Mouse (Mus musculus): ENCODE measurements around the gene Fam120b. TPM values are rescaled to one million over a fixed set of nuclear protein-coding genes. Genes with fewer than 3 reads are reported as not detected.

The Fam120b gene
- polyA plus RNA-seq (2014; fragmentation: Illumina TruSeq; extraction: RNeasy Lipid Tissue Mini Kit (QIAGEN cat#74804); ENCODE audit: low replicate concordance) = 36.7 TPM

GRCm38 (mm10) chr17:15395997-15396675, at the start of gene Fam120b:
Fam120b (plus strand) TSS chr17:15396202.

DNA sequence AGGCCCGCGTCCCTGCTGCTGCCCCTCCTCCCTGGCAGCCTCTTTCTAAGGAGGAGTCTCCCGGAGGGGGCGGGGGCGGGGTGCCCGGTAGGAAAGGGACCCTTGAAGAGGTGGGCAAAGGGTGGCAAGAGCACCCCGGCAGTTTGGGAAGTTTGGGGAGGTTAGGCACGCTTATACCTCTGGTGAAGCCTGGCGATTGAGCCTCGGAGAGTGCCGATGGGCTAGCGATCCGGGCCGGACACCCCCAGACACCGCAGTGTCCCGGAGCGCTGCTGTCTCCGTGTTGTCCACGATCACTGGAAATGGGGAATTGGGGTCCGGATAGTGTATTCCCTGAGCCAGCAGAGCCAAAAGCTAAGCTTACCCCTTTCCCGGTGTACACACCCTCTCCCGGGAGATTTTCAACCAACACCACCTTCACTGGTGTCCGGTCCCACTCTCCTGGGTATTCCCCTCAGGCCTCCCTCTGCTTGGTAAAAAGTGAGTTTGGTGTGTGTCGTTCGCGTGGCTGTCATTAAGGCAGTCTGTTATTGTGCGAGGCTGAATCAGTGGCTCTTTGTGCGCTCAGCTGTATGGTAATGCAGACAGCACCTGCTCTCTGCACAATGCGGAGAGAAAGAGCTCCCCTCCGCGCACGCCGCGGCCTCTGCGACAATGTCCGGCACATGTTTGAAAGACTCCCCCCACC, 19.4 kb upstream of the Fam120b start, which contains the start of gene Dll1:
Dll1 (minus strand) TSS at position 379 of the 688 bp plus-strand sequence.

Other genes starting within 250 kb of the Fam120b start
- gene Dll1, start 19.3 kb upstream of the Fam120b start, polyA plus RNA-seq (2014; fragmentation: Illumina TruSeq; extraction: RNeasy Lipid Tissue Mini Kit (QIAGEN cat#74804); ENCODE audit: low replicate concordance) = 29.4 TPM
- 118 TPM for gene Psmb1, start 103.5 kb downstream of the Fam120b start, polyA plus RNA-seq (2014; fragmentation: Illumina TruSeq; extraction: RNeasy Lipid Tissue Mini Kit (QIAGEN cat#74804); ENCODE audit: low replicate concordance)
- 91.1 TPM for gene Tbp, start 103.7 kb downstream of the Fam120b start, polyA plus RNA-seq (2014; fragmentation: Illumina TruSeq; extraction: RNeasy Lipid Tissue Mini Kit (QIAGEN cat#74804); ENCODE audit: low replicate concordance)
- 49.0 TPM for gene Pdcd2, start 131.1 kb downstream of the Fam120b start, polyA plus RNA-seq (2014; fragmentation: Illumina TruSeq; extraction: RNeasy Lipid Tissue Mini Kit (QIAGEN cat#74804); ENCODE audit: low replicate concordance)
- gene Prdm9, start 168.2 kb downstream of the Fam120b start, polyA plus RNA-seq (2014; fragmentation: Illumina TruSeq; extraction: RNeasy Lipid Tissue Mini Kit (QIAGEN cat#74804); ENCODE audit: low replicate concordance) = 28.5 TPM

Measured in small intestine, adult 10 weeks (tissue).